Mouse (Mus musculus): ENCODE measurements around the gene Cpvl.

Cpvl gene

GRCm38 (mm10) chr6:53881235-53881606 is 97.2 kb downstream of the Cpvl start:
- no peak for DNase-seq

GRCm38 (mm10) chr6:53880530-53881234 is 97.8 kb downstream of the Cpvl start:
- DNase-seq = no peak

GRCm38 (mm10) chr6:53879567-53879966 is 98.9 kb downstream of the Cpvl start:
- DNase-seq = no peak

DNA sequence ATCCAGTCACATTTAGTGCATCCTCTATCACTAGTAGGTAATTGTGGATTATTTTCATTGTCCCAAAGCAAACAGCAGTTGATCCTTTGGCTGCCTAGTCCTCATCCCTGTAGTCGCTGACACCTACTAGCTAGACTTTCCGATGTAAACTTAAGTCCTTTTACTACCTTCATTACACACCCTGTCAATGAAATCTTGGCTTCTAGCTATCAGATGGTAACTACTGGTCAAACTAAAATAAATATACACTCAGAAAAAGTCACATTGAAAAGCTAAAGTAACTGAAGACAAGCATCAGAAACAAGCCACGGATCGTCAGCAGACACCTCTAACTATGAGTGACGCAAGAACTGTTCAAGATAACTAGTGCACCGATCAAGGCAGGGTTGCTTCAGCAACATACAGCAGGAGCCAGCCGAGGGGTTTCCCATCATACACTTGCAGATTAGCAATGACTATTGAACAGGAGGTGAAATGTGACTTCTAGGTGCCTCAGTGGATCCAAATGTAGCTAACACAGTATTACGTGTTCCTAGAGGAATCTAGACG is 103.5 kb downstream of the Cpvl start:
- DNase-seq = no peak

GRCm38 (mm10) chr6:53871903-53872302 is 106.6 kb downstream of the Cpvl start:
- no peak for DNase-seq

DNA sequence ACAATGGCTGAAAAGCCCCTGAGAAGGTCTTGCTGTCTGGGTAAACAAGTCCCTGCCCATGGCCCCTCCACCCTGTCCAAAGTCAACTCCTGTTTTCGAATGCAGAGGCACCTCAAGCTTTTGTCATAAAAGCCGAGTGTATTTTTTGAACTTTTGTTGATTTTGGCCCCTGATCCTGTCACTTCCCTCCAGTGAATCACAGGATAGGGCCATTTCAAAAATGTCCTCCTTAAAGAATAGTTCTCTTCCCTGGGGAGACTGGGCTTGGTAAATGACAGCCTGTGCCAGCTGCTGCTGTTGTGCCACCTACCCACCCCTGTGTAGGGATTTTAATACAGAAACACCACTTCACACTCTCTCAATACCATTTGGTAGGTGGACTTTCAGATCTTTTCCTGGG is 115.5 kb downstream of the Cpvl start:
- DNase-seq = no peak

DNA sequence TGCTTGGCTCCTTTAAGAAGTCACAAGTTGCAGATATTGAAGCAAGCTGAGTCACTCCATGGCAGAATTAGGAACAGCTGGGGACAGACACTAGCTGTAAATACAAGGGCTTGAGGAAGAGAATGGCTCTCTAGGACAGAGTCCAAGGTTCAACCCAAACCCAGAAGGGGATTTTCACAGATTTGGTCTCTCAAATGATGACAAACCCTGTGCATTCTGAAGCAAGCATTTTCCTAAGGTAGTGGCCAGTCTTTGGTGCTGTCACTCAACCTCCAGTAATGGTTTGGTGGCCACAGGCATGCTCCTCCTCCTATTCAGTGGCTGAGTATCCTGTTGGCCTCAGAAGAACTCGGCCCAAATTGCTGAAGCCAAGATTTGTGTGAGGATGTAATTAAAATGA is 119.4 kb downstream of the Cpvl start:
- DNase-seq = no peak

- DNase-seq = no peak
These were observed 120.6 kb downstream of the Cpvl start for GRCm38 (mm10) chr6:53857822-53858221.

- no peak for DNase-seq
These were observed 121.7 kb downstream of the Cpvl start for GRCm38 (mm10) chr6:53856775-53857174.

DNA sequence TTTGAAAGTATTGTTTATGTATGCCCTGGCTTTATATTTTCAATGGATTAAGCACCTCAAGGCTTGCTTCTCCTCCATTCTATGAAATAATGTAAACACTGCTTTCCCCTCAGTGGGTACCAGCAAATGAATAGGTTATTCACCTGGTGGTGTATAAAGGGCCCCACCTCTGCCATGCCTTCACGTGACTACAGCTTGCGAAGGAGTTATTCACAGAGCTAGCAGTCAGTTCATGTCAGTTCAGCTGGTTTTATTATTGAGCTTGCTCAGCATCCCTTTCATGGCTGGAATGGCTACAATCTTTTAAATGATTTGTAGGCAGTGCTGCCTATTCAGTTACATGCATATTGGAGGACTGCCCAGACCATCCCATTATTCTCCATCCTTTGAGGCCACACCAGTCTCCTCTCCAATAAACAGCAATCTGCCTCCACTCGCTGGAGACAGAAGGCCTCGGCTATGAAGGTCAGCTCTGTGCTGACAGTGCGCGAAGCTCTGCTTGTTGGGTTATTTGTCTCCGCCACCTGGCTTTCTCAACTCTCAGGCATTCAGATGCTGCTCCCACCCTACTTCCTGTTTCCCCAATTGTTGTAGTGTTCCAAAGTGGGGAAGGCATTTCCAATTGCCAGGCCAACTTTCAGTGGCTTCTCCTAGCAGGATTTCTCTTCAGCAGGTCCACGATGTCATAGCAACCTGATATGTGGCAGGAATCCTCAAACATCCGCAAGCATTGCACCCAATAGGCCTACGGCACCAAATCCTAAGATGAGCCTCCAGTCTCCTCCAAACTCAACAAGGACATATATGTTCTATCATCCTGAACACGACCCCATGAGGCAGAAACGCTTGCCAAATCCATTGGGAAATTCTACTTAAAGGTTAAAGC is 123.3 kb downstream of the Cpvl start:
- DNase-seq = no peak

- DNase-seq = no peak
These were observed 124.2 kb downstream of the Cpvl start for GRCm38 (mm10) chr6:53854226-53854625.

DNA sequence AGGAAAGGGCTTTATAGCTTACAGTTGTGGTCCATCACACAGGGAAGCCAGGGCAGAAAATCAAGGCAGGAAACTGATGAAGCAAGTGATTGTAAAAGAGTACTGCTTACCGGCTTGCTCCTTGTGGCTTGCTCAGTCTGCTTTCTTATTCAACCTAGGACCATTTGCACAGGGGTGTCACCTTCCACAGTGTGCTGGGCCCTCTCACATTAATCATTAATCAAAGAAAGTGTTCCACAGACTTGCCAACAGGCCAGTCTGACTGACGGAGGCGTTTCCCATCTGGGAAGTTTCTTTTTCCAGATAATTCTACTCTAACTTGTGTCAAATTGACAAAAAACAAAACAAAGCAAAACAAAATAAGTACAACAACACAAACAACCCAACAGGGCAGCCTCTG is 124.9 kb downstream of the Cpvl start:
- no peak for DNase-seq

- DNase-seq = no peak
These were observed 133.8 kb downstream of the Cpvl start for GRCm38 (mm10) chr6:53844626-53845025.

DNA sequence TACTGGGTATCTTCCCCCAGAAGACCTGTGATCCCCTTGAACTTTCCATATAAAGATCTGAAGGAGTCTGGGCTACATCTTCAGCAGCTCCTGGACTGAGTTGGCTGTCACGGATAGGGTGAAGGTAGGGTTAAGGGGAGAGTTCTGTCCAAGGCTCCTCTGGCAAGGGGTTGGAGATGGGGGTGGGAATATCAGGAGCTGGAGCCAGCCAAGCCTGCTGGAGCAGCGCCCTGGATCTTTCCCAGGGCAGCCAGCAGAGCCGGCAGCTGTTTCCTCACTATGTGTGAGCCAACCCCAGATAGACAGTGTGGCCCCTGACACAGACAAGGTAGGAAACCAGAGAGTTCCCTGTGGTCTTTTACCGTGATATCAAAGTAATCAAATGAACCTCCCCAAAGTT is 153.3 kb downstream of the Cpvl start:
- DNase-seq = no peak
